Mouse (Mus musculus) T-helper 17 cell (primary cell): ENCODE measurements at regions not wholly inside any gene's neighbourhood (a gene's known extent, or its start where the extent isn't known, plus 50 kb on each side); places are given as distances from the start of the nearest gene placed in this dataset.

Source experiments
- in situ Hi-C, 2 experiments: fragments of 300-600 bp; cut with MboI, MseI; formaldehyde crosslinking; loops; 1 replicate in 1 of 2; 2 replicates in 1 of 2; pipeline ENCODE4 v1.15.1; 2025; ENCODE audit warnings: high pct_unique_total_duplicates in 2 of 2

GRCm38 (mm10) chr9:33356621-33357020 is 720.6 kb downstream of the Ets1 start:
- in situ Hi-C loops = no loop called here

- in situ Hi-C loops = loop anchor here in 1 of 2 experiments (10.0 kb wide), 1 partner anchor 1766 kb away; no protein-coding TSS in a partner anchor
Measured at GRCm38 (mm10) chr9:33360966-33361365, 724.9 kb downstream of the Ets1 start.

DNA sequence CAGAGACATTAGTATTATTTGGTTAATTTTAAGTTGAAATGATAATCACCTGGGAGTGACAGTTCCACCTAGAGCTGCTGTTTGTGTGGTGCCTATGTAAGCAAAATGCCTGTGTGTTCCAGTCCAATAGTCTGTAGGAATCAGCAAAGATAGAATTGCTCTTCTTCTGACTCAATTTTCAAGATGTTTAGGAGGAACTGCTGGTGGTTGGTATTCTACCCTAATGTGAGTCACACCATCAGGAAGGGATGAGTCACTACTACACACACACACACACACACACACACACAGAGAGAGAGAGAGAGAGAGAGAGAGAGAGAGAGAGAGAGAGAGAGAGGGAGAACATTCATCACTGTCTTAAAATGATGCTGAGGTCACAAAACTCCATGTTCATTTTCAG is 753.1 kb downstream of the Ets1 start:
- in situ Hi-C loops = no loop called here

GRCm38 (mm10) chr9:33404691-33405090 is 768.7 kb downstream of the Ets1 start:
- in situ Hi-C loops = no loop called here

- in situ Hi-C loops = no loop called here
Measured at GRCm38 (mm10) chr9:33407517-33407916, 771.5 kb downstream of the Ets1 start.

DNA sequence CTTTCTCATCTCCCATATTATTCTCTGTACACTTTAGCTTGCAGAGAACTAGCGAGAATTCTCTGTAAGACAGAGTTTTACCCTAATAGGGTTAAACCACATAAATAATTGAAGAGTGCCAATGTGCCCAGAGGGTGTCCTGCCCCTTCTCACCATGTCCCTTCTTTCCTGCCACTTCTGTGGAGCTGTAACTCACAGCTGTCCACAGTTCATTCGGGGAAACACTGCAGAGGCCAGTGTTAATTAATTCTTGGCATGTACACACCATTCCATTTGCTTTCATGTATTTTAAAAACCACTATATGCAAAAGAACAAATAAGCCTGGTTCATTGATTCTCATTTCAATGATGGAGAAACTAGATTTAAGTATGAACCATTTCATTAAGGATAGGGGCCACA is 787.8 kb downstream of the Ets1 start:
- in situ Hi-C loops = no loop called here

- in situ Hi-C loops = no loop called here
Measured at GRCm38 (mm10) chr9:33436459-33436858, 800.4 kb downstream of the Ets1 start.

DNA sequence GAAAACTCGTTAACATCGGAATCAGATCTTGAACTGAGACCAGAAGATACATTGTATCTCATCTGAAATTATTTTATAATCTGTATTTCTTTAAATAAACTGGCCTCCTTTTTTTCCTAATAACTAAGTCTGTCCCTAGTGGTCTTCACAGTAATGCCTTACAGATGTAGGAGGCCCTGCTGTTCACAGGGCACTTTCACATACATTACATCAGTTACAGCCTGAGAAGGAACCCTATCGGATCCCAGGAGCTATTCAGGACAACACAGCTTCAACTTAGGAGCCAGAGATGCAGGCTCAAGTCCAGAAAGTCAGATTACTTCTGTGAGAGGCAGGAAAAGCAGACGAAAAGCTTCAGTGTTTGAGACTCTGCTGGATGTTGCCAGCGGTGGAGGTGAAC is 806.2 kb downstream of the Ets1 start:
- in situ Hi-C loops = no loop called here

- in situ Hi-C loops = no loop called here
Measured at GRCm38 (mm10) chr9:33445902-33446301, 809.9 kb downstream of the Ets1 start.

DNA sequence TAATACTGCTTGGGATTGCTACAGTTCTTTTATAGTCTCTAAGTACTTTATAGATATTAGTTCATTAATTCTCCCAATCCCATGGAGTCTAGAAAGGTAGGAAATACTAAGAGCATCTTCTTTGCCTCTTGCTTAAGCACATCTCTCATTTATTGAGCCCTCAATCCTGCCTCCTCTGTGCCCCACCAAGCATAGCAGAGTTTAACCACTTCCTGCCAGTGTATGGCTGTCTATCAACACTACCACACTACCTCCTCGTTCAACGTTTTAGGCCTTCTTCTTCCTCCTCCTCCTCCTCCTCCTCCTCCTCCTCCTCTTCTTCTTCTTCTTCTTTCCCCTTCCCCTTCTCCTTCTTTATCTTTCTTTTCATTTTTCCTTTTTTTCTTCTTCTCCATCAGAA is 839.1 kb downstream of the Ets1 start:
- in situ Hi-C loops = loop anchor here in 1 of 2 experiments (10.0 kb wide), 1 partner anchor 1430 kb away; no protein-coding TSS in a partner anchor

- in situ Hi-C loops = loop anchor here in 1 of 2 experiments (10.0 kb wide), 1 partner anchor 882 kb away; no protein-coding TSS in a partner anchor
Measured at GRCm38 (mm10) chr9:33482845-33483540, 847.0 kb downstream of the Ets1 start.

DNA sequence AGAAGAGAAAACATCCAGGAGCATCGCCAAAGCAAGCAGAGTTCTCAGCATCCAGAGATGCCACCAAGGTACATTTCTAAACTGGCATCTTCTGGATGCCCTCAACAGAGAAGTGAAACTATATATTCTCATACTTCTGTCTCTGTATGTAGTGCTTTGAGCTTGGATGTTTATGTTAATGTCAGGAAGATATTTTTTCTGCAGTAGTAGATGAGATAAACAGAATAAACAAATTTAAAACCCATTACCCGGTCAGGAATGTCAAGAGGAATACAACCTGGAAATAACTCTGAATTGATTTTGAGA is 847.5 kb downstream of the Ets1 start:
- in situ Hi-C loops = loop anchor here in 1 of 2 experiments (10.0 kb wide), 1 partner anchor 881 kb away; no protein-coding TSS in a partner anchor

DNA sequence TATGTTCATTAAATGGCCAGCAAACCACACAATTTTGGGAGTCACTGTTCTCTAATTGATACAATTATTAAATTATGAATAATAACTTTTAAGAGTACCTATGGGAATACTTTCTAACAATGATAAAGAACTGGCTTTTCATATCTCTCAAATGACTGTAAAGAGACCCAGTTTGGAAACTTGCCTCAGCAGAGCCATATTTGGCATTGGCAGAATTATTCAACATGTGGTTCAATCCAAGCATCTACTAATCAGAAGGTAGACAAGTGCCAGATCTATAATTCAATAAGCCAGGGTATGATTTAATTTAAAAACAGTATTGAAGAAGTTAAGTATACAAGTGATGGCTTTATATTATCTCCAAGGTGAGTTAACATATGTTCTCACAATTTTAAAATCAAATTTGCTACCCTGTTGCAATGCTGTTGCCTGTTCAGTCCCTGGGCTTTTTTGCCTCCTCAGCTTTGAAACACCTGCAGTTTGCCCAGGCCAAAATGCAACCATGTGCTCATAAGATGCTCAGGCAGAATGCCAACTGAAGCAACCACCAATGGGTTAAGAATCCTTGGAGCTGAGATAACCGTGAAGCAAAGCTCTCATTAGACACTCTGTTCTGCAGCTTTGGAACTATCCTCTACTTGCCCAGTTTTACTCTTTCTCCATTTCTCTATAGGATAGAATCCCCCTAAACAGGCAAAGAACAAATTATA is 897.2 kb downstream of the Ets1 start:
- in situ Hi-C loops = no loop called here

- in situ Hi-C loops = no loop called here
Measured at GRCm38 (mm10) chr9:33543301-33543700, 907.3 kb downstream of the Ets1 start.

DNA sequence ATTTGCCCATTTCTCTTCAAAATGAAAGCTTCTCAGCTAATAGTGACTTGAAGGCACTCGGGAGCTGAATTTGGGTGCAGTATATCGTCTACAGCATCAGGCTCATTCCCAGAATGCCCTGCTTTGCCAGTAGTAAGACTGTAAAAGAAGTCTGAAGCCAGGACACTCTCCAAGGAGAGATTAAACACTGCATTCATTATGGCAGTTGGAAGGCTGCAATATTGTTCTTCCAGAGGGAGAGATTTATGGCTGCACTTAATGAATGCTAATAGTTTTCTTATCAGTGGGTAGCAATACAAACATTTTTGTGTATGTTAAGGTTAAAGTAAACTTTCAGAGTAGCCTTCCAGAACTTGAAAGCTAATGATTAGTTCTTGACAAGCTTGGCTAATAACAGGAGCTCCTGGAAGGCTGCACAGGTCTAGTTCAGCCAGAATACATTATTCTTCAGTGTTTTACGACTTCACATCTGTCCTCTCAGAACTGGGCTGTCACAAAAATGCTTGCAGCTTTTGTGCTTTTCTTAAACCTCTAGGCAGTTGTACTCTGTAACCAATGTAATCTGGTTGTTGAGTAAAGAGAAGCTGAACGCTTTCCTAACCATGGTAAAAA is 910.2 kb downstream of the Ets1 start:
- in situ Hi-C loops = no loop called here

- in situ Hi-C loops = no loop called here
Measured at GRCm38 (mm10) chr9:33549395-33549794, 913.4 kb downstream of the Ets1 start.

GRCm38 (mm10) chr9:33571990-33572389 is 913.7 kb upstream of the Kirrel3 start:
- in situ Hi-C loops = no loop called here

- in situ Hi-C loops = no loop called here
Measured at GRCm38 (mm10) chr9:33611511-33611910, 874.2 kb upstream of the Kirrel3 start.

DNA sequence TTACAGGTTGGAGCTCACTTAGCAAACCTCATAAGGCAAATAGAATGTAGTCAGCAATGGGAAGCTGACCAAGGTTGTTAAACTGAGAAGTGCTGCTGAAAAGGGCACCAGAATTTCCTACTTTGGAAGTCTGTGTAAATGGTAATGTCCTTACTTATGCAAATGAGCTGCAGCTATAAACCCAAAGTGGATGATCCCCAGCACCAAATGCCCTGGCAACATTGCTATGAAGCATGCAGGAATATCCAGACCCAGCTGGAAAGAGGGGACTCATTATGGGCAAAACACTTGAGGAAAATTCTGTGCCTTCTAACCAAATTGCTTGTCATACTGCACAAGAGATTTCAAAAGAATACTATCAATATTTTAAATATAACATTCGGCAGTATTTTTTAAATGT is 861.3 kb upstream of the Kirrel3 start:
- in situ Hi-C loops = no loop called here

DNA sequence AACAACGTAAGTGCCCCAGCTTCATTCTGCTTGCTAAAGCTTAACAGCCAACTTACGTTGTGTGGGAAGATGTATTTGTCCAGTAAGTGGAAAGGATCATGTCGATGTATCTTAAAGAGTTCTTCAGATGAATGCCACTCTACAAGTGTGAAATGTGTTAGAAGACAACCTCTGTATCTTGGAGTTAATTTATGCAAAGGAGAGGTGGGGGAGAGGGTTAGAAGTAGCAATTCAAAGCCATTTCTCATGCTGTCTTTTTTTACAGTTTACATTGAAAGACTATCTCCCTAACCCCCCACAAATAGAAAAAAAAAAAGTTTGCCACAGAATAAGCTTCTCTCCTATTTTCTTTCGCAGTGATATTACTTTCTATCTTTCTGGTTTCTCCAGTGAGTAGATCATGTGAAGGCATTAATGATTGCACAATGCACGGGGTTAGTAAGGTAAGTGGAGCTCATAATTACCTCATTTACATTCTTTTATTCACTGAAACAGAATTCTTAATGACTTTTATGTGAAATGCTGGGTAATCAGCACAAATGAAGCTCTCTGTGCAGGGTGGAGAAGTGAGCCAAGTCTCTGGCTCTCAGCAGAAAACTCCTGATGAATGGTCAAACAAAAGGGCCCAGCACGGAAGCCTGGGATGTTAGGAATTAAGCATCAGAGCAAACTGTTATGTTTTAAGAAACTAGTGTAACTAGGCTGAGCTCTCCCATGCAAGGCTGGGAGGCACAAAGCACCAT is 855.8 kb upstream of the Kirrel3 start:
- in situ Hi-C loops = no loop called here

DNA sequence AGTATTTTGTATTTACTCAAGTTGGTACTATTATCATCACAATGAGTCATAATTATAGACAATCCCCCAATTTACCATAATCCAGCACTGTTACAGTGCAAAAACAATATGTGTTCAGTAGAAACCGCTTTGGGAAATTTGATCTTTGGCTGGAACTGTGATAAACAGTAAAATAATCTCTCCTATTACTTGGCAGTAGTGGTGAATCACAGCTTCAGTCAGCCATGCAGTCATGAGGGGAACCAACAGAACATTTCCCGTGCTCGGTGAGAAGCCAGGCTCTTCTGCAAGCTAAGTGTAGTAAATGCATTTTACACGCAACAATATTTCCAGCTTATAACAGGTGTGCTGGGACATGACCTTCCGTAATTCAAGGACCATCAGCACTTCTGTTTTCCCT is 822.7 kb upstream of the Kirrel3 start:
- in situ Hi-C loops = no loop called here

DNA sequence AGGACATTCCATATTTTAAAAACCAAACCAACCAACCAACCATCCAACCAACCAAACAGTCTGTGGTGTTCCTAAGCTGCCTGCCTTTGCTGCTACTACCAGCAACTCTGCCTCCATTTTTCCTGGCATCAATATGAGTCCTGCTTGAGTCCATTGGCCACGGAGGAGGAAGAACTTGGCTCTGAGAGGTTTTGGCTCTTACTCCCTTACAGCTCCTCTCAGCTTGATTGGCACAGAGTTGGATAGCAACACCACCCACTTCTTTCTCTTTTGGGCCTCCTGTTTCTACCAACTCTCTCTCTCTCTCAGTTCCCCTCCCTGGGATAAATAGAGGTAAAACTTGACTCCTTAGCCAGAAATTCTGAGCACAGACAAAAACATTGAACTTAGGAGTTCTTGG is 804.6 kb upstream of the Kirrel3 start:
- in situ Hi-C loops = no loop called here
